Mouse (Mus musculus): ENCODE measurements around the gene Ppm1l. TPM values are rescaled to one million over a fixed set of nuclear protein-coding genes. Genes with fewer than 3 reads are reported as not detected.

Gene Ppm1l
- 0.10 and 0.23 TPM in 2 replicates for polyA plus RNA-seq (2012; ENCODE audit: insufficient read depth, low replicate concordance)

DNA sequence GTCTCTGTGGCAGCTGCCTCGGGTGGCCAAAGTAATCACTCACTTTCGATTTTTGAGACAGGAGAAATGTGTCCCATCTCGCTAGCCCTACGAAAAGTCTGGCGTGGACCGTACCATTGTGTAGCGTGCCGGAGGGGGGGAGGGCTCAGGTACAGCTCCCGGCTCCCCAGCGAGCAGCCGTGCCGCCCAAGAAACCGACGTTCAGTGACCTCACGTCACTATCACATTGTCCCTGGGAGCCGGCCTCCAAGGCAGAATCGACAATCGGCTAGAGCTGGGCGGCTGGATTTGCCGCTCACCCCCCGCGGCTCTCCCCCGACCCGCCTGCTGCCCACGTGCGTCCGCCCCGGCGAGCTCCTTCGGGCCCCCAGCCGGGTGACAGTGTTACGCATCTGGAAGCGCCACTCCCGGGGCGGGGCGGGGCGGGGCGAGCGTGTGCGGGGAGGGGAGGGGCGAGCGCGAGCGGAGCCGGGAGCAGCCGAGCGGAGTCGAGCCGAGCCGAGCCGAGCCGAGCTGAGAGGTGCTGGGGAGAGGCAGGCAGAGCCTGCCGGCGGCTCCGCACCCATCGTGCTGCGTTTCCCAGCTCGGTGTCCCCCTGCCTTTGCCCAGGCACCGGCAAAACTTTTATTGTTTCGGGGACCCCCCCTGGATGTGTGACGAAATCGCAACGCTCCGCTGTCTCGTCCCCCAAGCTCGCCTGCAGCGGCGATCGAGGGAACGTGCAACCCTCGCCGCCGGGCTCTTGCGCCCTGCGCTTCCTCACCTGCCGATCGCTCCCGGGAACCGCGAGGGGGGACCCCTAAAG is at the start of gene Ppm1l:
Gene Ppm1l (plus strand): TSS at position 471 of the 805 bp plus-strand sequence.
- TF ChIP-seq GATA1 (IDR thresholded peaks at IDR 0.05; ENCODE audit: borderline replicate concordance, low read length) (no peak), FLI1 (IDR thresholded peaks at IDR 0.05; ENCODE audit: low read length) (no peak)
- no peaks in the 10 kb centered on the region for H3K9me3 ChIP-seq

DNA sequence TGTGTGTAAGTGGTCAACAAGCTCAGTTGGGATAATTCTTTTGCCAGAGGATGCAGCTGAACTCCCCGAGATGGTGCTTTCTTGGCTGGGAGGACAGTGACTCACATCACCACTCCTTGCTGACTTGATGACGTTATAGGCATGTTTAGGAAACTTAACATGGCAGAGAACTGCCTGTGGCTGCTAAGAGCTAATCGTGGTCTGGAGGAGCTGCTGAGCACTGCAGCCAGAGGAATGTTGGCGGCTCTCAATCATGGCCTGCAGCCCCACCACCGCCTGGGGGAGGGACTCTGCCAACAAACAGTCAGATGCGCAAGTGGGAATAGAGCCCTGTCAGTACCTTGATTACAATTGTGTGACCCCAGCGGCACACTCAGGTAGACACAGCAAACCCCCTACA is 44.8 kb upstream of the Ppm1l start:
- no peaks in the 10 kb centered on the region for H3K27me3 ChIP-seq (replicated peaks)
- no peaks in the 10 kb centered on the region for H3K4me1 ChIP-seq
- H3K4me3 ChIP-seq (replicated peaks) = no peak overlapping the region
- no peaks in the 10 kb centered on the region for H3K9me3 ChIP-seq
- TF ChIP-seq FLI1 (IDR thresholded peaks at IDR 0.05; ENCODE audit: low read length) = no peak
- no peak for TF ChIP-seq GATA1 (IDR thresholded peaks at IDR 0.05; ENCODE audit: borderline replicate concordance, low read length)
- no peaks in the 10 kb centered on the region for H3K36me3 ChIP-seq (replicated peaks; ENCODE audit: low read length)

More for the DNA sequence above, at the start of gene Ppm1l:
- Histone ChIP-seq H3K4me1 (peaks cover 25% of the 10 kb centered on the region), H3K36me3 (replicated peaks; ENCODE audit: low read length) (no peaks in the 10 kb centered on the region), H3K4me3 (replicated peaks) (peak within 1 kb of the TSS; percentile 96), H3K27me3 (replicated peaks) (peaks cover 33% of the 10 kb centered on the region)

DNA sequence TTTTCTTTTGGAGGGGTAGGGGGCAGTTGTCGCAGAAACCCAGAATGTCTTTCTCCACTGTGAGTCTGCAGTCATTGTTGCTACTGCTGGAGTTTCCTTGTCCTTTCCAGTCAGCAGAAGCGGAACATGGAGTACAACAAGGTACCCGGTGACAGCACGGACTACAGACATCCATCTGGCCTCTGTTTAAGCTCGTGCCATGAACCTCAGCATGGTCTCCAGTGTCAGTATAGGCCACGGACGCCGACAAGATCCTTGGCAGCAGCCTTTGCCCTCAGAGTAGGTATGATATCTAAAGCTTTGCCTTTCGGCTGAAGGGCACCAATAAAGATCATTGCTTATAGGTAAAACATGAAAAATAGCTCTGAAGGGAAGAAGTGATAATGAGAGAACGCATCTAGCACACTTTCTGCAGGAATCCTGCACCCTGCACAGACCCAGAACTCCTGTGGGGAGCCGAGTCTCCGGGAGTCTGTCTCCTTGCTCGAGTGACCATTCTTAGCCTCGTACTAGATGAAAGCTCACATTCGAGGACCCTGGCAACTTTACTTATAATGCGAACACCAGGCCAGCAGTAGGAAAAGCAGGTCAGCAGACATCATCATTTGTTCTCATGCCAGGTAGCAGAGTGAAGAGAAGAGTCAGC is 42.5 kb upstream of the Ppm1l start:
- Histone ChIP-seq H3K4me1 (no peaks in the 10 kb centered on the region), H3K27me3 (replicated peaks) (no peaks in the 10 kb centered on the region), H3K36me3 (replicated peaks; ENCODE audit: low read length) (no peaks in the 10 kb centered on the region), H3K4me3 (replicated peaks) (no peak overlapping the region), H3K9me3 (peaks cover 8% of the 10 kb centered on the region; the same call in 1 of the 2 replicates)
- TF ChIP-seq FLI1 (IDR thresholded peaks at IDR 0.05; ENCODE audit: low read length) (no peak), GATA1 (IDR thresholded peaks at IDR 0.05; ENCODE audit: borderline replicate concordance, low read length) (no peak)

DNA sequence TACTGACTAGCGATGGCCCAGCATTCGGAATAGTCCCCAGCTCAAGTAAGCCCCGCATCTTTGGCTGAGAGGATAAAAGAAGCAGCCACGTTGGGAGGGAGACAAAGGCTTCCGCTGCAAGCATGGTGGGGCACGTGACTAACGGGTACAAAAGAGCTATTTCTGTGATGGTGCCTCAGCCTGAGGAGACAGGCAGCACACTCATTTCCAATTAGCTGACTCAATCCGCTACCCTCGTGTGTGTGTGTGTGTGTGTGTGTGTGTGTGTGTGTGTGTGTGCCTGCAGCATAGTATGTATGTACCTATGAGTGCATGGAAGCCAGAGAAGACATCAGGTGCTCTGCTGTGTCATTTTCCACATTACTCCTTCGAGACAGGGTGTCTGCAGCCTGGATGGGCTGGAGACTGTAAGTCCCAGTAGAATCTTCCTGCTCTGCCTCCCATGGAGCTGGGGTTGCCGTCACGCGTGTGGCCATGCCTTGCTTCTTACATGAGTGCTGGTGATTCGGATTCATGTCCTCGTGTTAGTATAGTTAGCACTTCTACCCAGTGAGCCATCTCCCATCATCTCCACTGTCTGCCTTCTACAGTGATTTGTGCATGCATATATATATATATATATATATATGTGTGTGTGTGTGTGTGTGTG is 41.9 kb upstream of the Ppm1l start:
- H3K4me1 ChIP-seq = no peaks in the 10 kb centered on the region
- no peaks in the 10 kb centered on the region for H3K27me3 ChIP-seq (replicated peaks)
- H3K4me3 ChIP-seq (replicated peaks) = no peak overlapping the region
- no peaks in the 10 kb centered on the region for H3K36me3 ChIP-seq (replicated peaks; ENCODE audit: low read length)
- H3K9me3 ChIP-seq = peaks cover 11% of the 10 kb centered on the region
- no peak for TF ChIP-seq GATA1 (IDR thresholded peaks at IDR 0.05; ENCODE audit: borderline replicate concordance, low read length)
- no peak for TF ChIP-seq FLI1 (IDR thresholded peaks at IDR 0.05; ENCODE audit: low read length)

DNA sequence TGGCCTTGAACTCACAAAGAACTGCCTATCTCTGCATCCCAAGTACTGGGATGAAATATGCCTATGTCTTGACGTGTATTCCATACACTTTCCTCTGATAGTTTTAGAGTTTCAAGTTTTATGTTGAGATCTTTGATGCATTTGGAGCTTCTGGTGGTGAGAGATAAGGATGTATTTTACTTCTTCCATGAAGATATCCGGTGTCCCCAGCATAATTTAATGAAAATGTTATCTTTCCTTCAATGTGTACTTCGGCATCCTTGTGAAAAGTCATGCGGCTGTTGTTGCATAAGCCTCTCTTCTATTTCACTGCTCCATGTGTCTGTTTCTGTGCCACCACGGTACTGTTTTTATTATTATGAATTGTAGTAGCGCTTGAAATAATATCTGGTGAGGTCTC is 38.0 kb upstream of the Ppm1l start:
- Histone ChIP-seq H3K36me3 (replicated peaks; ENCODE audit: low read length) (no peaks in the 10 kb centered on the region), H3K27me3 (replicated peaks) (no peaks in the 10 kb centered on the region), H3K4me3 (replicated peaks) (no peak overlapping the region), H3K9me3 (peaks cover 13% of the 10 kb centered on the region), H3K4me1 (no peaks in the 10 kb centered on the region)
- no peak for TF ChIP-seq GATA1 (IDR thresholded peaks at IDR 0.05; ENCODE audit: borderline replicate concordance, low read length)
- TF ChIP-seq FLI1 (IDR thresholded peaks at IDR 0.05; ENCODE audit: low read length) = no peak

DNA sequence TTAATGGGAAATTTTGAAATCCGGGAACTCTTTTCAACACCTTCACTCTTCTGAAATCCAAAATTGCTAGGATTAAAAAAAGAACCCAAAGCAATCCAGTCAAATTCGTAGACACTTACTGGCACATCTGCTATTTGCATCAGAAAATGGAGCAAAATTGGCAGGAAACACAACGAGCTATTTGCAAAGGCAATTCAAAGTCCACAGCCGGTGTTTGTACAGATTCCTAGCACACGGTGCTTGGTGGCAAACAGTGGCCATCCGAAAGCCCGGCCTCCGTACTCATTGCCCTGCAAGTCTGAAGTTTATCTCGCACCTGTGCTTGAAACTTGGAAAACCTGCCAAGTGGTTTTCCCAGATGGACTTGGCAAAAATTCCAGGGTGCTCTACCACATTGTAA is 34.3 kb upstream of the Ppm1l start:
- H3K27me3 ChIP-seq (replicated peaks) = no peaks in the 10 kb centered on the region
- TF ChIP-seq FLI1 (IDR thresholded peaks at IDR 0.05; ENCODE audit: low read length) = no peak
- no peak for TF ChIP-seq GATA1 (IDR thresholded peaks at IDR 0.05; ENCODE audit: borderline replicate concordance, low read length)
- H3K36me3 ChIP-seq (replicated peaks; ENCODE audit: low read length) = no peaks in the 10 kb centered on the region
- no peak overlapping the region for H3K4me3 ChIP-seq (replicated peaks)
- peaks cover 13% of the 10 kb centered on the region for H3K9me3 ChIP-seq
- H3K4me1 ChIP-seq = no peaks in the 10 kb centered on the region

DNA sequence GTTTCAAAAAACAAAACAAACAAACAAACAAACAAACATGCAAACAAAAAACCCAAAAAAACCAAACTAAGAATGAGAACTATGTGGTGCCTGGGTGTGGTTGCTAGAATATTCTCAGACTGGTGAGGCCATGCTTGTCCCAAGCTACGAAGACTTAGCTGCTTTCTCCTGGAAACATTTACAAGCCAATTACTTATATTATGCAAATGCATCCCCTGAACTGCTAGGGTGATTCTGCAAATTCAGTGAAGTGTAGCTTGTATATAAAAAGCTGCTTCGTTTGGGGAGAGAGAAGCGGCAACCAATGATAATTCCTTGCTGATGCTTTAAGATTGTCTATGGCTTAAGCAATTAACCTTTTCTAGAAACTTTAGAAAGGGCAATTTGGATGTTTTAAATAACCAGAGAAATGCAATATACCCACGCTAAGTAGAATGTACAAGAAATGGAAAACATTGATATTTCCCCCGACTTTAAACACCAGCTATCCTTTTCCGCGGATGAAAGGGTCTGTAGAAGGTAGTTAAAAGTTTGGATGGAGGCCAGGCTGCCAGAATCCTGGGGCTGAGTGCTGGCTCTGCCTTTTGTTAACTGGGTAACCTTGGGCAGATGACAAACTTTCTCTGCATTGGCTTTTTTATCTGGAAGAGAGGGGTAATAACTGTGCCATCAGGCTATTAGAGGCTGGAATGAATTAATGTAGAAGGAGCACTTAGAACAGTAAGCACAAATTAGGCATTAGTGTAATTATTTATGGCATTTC is 33.4 kb upstream of the Ppm1l start:
- TF ChIP-seq GATA1 (IDR thresholded peaks at IDR 0.05; ENCODE audit: borderline replicate concordance, low read length) = no peak
- no peak for TF ChIP-seq FLI1 (IDR thresholded peaks at IDR 0.05; ENCODE audit: low read length)
- H3K36me3 ChIP-seq (replicated peaks; ENCODE audit: low read length) = no peaks in the 10 kb centered on the region

DNA sequence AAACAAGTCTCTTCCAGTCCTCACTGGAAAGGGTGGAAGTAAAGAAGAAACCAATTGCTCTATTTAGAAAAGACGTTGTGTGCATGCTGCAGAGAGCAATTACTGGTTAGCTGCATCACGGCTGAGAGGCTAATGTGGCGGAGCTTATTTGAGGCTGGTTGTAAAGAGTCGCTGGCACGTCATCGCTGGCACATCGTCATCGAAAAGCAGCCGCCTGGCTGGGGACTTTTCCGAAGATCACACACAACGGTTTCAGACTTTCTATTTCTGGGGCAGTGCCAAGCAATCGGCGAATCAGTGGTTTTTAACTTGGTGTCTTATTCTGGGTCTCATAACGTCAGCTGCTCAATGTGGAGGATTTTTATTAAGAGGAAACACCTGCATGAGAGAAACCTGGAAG is 26.8 kb upstream of the Ppm1l start:
- Histone ChIP-seq H3K27me3 (replicated peaks) (no peaks in the 10 kb centered on the region), H3K36me3 (replicated peaks; ENCODE audit: low read length) (no peaks in the 10 kb centered on the region), H3K4me1 (no peaks in the 10 kb centered on the region), H3K9me3 (no peaks in the 10 kb centered on the region), H3K4me3 (replicated peaks) (no peak overlapping the region)
- TF ChIP-seq FLI1 (IDR thresholded peaks at IDR 0.05; ENCODE audit: low read length) = no peak
- no peak for TF ChIP-seq GATA1 (IDR thresholded peaks at IDR 0.05; ENCODE audit: borderline replicate concordance, low read length)

More for the DNA sequence above, 33.4 kb upstream of the Ppm1l start:
- peaks cover 8% of the 10 kb centered on the region for H3K9me3 ChIP-seq
- no peaks in the 10 kb centered on the region for H3K27me3 ChIP-seq (replicated peaks)
- no peak overlapping the region for H3K4me3 ChIP-seq (replicated peaks)
- no peaks in the 10 kb centered on the region for H3K4me1 ChIP-seq

DNA sequence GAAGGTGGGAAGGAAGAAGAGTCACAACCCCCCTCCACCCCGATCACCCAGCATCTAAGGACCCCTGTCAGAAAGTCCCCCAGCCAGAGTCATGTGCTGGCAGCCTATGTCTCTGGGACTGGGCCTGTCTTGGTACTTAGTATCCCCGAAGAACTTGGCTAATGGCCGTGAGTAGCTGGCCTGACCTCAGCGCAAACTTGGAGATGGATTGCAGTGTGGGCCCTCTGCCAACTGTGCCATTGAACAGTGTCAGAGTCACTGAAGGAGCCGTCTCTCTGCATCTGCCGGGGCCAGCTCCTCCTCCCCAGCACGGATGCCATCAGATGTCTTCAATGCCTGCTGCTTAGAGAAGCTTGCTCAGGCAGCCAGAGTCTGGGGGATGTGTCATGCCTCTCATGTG is 26.4 kb upstream of the Ppm1l start:
- H3K4me1 ChIP-seq = no peaks in the 10 kb centered on the region
- no peaks in the 10 kb centered on the region for H3K9me3 ChIP-seq
- no peaks in the 10 kb centered on the region for H3K27me3 ChIP-seq (replicated peaks)
- H3K4me3 ChIP-seq (replicated peaks) = no peak overlapping the region
- H3K36me3 ChIP-seq (replicated peaks; ENCODE audit: low read length) = no peaks in the 10 kb centered on the region
- TF ChIP-seq GATA1 (IDR thresholded peaks at IDR 0.05; ENCODE audit: borderline replicate concordance, low read length) = no peak
- TF ChIP-seq FLI1 (IDR thresholded peaks at IDR 0.05; ENCODE audit: low read length) = no peak

Measured in megakaryocyte, embryonic 14.5 days (primary cell).